Mouse (Mus musculus): ENCODE measurements at regions not wholly inside any gene's neighbourhood (a gene's known extent, or its start where the extent isn't known, plus 50 kb on each side); places are given as distances from the start of the nearest gene placed in this dataset.

- TF ChIP-seq CTCF (IDR thresholded peaks at IDR 0.05; ENCODE audit: low read depth), result no peak
- no peak for TF ChIP-seq EP300 (optimal IDR thresholded peaks at IDR 0.05)
These were observed 497.9 kb downstream of the Gm11232 start for GRCm38 (mm10) chr4:71259897-71260296.
